Mouse (Mus musculus): ENCODE measurements around the gene Stfa1. TPM values are rescaled to one million over a fixed set of nuclear protein-coding genes. Genes with fewer than 3 reads are reported as not detected.

Gene Stfa1
- not detected for polyA plus RNA-seq (2014; fragmentation: Illumina TruSeq; extraction: RNeasy Lipid Tissue Mini Kit (QIAGEN cat#74804); ENCODE audit: low read depth, low replicate concordance)

DNA sequence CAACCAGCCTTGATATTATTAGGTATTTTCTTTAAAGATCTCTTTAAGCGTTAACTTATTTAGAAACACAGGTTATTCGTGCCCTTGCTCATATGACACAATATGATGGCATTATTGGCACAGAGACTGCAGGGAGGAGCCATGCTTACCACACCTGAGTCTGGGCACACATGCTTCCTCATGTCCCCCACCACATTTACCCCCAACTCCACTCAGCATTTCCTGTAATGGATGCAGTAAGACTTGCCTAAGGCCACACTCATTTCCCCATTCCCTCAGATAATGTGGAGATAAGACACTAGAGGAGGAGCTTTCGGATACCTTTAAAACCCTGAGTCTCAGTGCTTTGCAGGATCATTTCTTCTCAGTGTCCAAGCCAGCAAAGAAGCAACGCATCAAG is at the start of gene Stfa1:
Stfa1 (plus strand) TSS at position 156 of the 400 bp plus-strand sequence.

GRCm38 (mm10) chr16:36334232-36334631 is 57.5 kb downstream of the Stfa1 start, which contains the start of gene BC117090:
Gene BC117090, minus strand, starts transcription at chr16:36334332.

Other genes starting within 250 kb of the Stfa1 start
- 9.1 TPM for gene Wdr5b, start 235.8 kb upstream of the Stfa1 start, polyA plus RNA-seq (2014; fragmentation: Illumina TruSeq; extraction: RNeasy Lipid Tissue Mini Kit (QIAGEN cat#74804); ENCODE audit: low read depth, low replicate concordance)
- gene Fam162a, start 205.4 kb upstream of the Stfa1 start, polyA plus RNA-seq (2014; fragmentation: Illumina TruSeq; extraction: RNeasy Lipid Tissue Mini Kit (QIAGEN cat#74804); ENCODE audit: low read depth, low replicate concordance) = 166 TPM
- gene Ccdc58, start 205.3 kb upstream of the Stfa1 start, polyA plus RNA-seq (2014; fragmentation: Illumina TruSeq; extraction: RNeasy Lipid Tissue Mini Kit (QIAGEN cat#74804); ENCODE audit: low read depth, low replicate concordance) = 158 TPM
- gene Csta1, start 145.7 kb upstream of the Stfa1 start, polyA plus RNA-seq (2014; fragmentation: Illumina TruSeq; extraction: RNeasy Lipid Tissue Mini Kit (QIAGEN cat#74804); ENCODE audit: low read depth, low replicate concordance) = 7.3 TPM
- gene Stfa2l1, start 120.1 kb upstream of the Stfa1 start, polyA plus RNA-seq (2014; fragmentation: Illumina TruSeq; extraction: RNeasy Lipid Tissue Mini Kit (QIAGEN cat#74804); ENCODE audit: low read depth, low replicate concordance) = not detected
- not detected for gene Gm5483, start 92.7 kb upstream of the Stfa1 start, polyA plus RNA-seq (2014; fragmentation: Illumina TruSeq; extraction: RNeasy Lipid Tissue Mini Kit (QIAGEN cat#74804); ENCODE audit: low read depth, low replicate concordance)
- not detected for gene Gm5416, start 66.5 kb upstream of the Stfa1 start, polyA plus RNA-seq (2014; fragmentation: Illumina TruSeq; extraction: RNeasy Lipid Tissue Mini Kit (QIAGEN cat#74804); ENCODE audit: low read depth, low replicate concordance)
- gene 2010005H15Rik, start 55.5 kb upstream of the Stfa1 start, polyA plus RNA-seq (2014; fragmentation: Illumina TruSeq; extraction: RNeasy Lipid Tissue Mini Kit (QIAGEN cat#74804); ENCODE audit: low read depth, low replicate concordance) = 8.7 TPM
- not detected for gene BC117090, start 57.4 kb downstream of the Stfa1 start, polyA plus RNA-seq (2014; fragmentation: Illumina TruSeq; extraction: RNeasy Lipid Tissue Mini Kit (QIAGEN cat#74804); ENCODE audit: low read depth, low replicate concordance)
- gene BC100530, start 90.8 kb downstream of the Stfa1 start, polyA plus RNA-seq (2014; fragmentation: Illumina TruSeq; extraction: RNeasy Lipid Tissue Mini Kit (QIAGEN cat#74804); ENCODE audit: low read depth, low replicate concordance) = not detected
- not detected for gene Stfa2, start 131.5 kb downstream of the Stfa1 start, polyA plus RNA-seq (2014; fragmentation: Illumina TruSeq; extraction: RNeasy Lipid Tissue Mini Kit (QIAGEN cat#74804); ENCODE audit: low read depth, low replicate concordance)
- gene Stfa3, start 178.4 kb downstream of the Stfa1 start, polyA plus RNA-seq (2014; fragmentation: Illumina TruSeq; extraction: RNeasy Lipid Tissue Mini Kit (QIAGEN cat#74804); ENCODE audit: low read depth, low replicate concordance) = not detected

All from sigmoid colon, adult 10 weeks (tissue).